Mouse (Mus musculus): ENCODE data around the gene Dnajc16.

The Dnajc16 gene

GRCm38 (mm10) chr4:141790524-141790990 lies at the start of gene Dnajc16:
Gene Dnajc16 (minus strand): TSS chr4:141790931.
- peak; percentile 99 for DNase-seq

- DNase-seq = no peak
These were observed 43.9 kb upstream of the Dnajc16 start for GRCm38 (mm10) chr4:141834536-141835095.

DNA sequence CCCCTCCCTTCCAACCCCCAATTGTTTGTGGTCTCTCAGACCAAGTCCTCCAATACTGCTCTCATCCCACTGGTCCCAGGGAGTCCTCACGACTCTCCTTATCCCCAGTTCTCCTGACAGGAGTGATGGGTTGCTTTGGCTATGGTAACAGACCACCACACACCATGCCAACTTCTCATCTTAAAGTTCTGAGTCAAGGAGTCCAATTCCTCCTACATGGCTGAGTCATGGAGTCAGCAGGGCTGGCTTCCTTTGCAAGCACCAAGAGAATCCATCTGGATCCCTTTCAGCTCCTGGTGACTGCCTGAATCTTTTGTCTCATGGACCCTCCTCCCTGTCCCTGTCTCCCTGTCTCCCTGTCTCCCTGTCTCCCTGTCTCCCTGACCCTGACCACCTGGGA lies 43.2 kb upstream of the Dnajc16 start:
- no peak for DNase-seq

GRCm38 (mm10) chr4:141831361-141831760 lies 40.6 kb upstream of the Dnajc16 start:
- DNase-seq = no peak

DNA sequence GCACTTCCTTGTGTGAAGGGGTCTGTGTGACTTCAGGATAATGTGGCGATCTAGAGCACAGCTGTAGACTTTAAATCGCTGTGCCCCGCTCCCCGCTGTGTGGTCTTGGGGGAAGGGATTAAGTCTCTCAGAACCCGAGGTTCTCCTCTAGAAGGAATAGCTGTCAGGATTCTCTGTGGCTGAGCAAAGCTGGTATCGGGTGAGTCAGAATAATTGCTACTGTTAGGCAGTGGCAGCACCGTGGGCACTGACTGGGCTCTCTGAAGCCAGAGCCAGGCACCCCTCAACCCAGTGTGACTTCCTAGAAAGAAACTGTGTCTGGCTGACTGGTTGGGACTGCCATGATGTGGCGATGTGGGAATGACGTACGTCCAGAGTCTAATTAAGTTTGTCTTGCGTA lies 39.6 kb upstream of the Dnajc16 start:
- no peak for DNase-seq

GRCm38 (mm10) chr4:141828177-141828576 lies 37.4 kb upstream of the Dnajc16 start:
- DNase-seq = no peak

- no peak for DNase-seq
These were observed 36.7 kb upstream of the Dnajc16 start for GRCm38 (mm10) chr4:141827401-141827800.

- DNase-seq = no peak
These were observed 35.3 kb upstream of the Dnajc16 start, which contains the start of gene Cela2a for GRCm38 (mm10) chr4:141826060-141826459. Gene Cela2a (minus strand): TSS chr4:141826160.

DNA sequence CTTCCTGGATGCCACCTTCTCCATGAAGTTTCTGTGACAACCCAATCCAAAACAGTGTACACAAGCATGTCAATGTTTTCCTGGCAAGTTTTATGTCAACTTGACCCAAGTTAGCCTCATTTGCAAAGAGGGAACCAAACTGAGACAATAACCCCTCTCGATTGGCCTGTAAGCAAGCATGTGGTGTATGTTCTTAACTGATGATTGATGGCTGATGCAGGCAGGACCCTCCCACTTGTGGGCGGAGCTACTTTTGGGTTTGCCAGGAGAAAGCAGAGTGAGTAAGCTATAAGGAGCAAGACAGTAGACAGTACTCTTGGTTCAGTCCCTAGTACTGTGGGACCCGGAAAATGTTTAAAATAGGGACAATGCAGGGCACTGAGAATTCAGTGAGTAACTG lies 32.2 kb upstream of the Dnajc16 start:
- no peak for DNase-seq

DNA sequence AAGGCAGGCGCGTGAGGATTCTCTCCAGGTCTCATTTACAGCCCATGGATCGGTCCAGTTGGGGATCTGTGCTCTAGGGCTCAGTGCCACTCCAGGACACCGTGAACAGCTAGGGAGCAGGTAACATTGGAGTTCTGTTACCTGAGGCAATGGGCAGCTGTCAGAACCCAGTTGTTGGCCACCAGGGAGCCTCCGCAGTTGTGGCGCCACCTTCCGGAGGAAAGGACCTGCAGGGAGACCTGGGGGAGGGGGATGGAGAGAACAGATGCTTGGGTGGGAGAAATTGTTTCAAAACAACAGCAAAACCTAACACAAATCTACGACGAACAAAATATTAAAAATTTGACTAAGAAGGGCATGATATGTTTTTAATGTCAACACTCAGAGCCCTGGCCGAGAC lies 31.4 kb upstream of the Dnajc16 start:
- DNase-seq = peak; percentile 10

GRCm38 (mm10) chr4:141821178-141821577 lies 30.4 kb upstream of the Dnajc16 start:
- DNase-seq = no peak

DNA sequence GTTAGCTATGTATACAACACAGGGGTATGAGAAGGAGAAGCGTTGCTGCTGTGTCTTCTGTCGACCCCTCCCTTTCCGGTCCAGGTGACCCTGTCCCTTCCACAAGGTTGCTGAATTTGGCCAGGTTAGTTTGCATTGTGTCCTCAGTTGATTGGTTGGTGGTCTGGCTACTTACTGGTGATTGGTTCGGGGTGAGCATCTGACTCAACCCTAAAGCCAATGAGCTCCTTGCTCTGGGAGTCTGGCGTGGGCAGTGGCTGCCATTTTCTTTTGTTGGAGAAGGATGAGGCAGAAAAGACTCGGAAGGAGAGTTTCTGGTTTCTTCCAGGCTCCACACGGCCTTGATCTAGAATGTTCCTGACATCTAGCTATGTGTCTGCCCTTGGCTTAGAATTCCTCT lies 28.6 kb upstream of the Dnajc16 start:
- DNase-seq = no peak

DNA sequence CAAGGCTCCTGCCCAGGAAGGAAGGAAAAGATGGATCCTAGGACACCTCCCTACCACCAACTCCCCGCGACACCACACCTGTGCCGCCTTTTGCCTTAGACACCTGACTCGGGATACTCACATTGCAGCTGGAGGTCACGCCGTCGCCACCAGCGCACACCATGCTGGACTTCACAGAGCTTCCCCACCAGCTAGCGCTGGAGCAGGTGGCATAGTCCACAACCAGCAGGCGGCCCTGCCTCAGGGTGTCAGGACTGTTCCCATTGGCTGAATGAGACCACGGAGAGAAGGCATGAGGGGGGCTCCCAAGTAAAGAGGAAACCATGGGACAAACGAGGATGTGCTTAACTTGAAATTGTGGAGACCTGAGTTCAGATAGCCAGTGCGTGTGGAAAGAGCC lies 28.1 kb upstream of the Dnajc16 start:
- no peak for DNase-seq

- no peak for DNase-seq
These were observed 27.0 kb upstream of the Dnajc16 start for GRCm38 (mm10) chr4:141817706-141818105.

GRCm38 (mm10) chr4:141816776-141817655 lies 26.3 kb upstream of the Dnajc16 start:
- no peak for DNase-seq

GRCm38 (mm10) chr4:141816267-141816666 lies 25.5 kb upstream of the Dnajc16 start:
- DNase-seq = no peak

DNA sequence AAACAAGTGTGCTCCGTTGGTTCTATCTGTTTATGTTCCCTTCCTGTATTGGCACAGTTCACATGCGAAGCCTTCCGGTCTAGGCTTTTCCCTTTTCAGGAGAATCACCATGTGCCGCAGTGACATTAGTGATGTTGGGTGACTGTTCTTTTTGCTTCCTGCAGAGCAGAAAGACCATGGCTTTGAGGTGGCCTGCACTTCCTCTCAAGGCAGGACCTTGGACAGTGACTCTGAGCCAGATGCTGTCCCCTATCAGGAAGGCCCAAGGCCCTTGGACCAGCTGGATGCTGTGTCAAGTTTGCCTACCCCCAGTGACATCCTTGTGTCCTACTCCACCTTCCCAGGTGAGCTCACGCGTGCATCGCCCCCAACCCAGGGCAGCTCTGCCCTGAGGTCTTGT lies 20.6 kb upstream of the Dnajc16 start:
- no peak for DNase-seq

- DNase-seq = no peak
These were observed 20.2 kb upstream of the Dnajc16 start for GRCm38 (mm10) chr4:141810975-141811374.

DNA sequence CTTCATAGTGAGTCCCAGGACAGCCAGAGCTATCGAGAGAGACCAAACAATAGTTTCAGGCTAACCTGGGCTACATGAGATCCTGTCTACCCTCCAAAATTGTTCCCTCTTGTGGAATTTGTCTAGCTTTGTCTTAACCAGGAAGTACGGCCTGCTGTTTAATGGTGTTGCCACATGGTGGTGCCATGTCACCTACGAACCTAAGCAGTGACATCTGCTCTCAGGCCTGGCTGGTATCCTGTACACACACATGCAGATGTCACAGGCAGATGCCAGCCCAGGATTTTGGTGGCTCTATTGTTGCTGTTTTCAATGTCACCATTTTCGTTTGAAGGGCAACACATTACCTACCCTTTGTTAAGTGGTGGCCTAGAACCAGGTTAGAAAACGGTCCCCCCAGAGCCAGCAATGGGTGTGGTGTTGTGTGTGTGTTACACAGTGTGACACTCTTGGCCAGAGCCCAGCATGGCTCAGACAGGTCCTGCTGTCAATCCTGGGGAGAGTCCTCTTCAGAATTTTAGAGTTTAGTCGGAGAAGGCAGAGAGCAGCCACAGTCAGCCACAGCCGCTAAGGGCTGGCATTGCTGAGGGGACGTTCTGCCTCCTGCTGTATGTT lies 19.2 kb upstream of the Dnajc16 start:
- DNase-seq = peak; percentile 68

DNA sequence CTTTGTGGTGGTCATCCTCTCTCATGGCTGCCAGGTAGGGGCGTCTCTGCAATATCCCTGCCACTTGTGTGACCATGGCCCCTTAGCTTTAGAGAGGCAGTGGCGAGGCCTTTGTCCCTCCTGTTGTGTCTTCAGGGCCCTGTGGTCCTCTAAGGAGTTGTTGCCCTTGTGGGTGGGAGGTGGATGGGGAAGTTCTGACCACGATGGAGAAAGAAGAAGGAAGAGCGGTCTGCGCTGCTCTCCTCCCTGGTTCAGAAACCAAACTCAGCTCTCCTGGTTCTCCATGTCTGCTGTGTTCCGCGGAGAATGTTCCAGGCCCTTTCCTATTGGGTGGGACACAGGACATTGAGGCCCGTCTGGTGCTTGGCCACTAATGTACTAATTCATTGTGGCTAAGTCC lies 15.2 kb upstream of the Dnajc16 start:
- DNase-seq = no peak

DNA sequence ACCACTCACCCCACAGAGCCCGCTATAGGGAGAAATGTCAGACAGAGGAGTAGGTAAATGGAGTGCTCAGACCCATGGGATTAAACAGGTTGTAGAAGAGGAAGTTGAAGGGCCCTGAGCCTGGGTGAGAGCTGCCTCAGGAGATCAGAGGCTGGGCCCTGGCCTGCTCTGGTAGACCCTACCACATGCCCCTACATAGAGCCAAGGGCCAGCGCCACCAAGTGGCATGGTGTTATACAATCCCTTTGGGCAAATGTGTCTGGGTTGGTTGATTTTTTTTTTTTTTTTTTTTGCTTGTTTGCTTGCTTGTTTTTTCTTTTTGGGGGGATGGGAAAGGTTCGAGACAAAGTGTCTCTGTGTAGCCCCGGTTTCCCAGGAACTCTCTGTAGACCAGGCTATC lies 13.4 kb upstream of the Dnajc16 start:
- no peak for DNase-seq

GRCm38 (mm10) chr4:141797545-141797944 lies 6.8 kb upstream of the Dnajc16 start:
- DNase-seq = no peak

DNA sequence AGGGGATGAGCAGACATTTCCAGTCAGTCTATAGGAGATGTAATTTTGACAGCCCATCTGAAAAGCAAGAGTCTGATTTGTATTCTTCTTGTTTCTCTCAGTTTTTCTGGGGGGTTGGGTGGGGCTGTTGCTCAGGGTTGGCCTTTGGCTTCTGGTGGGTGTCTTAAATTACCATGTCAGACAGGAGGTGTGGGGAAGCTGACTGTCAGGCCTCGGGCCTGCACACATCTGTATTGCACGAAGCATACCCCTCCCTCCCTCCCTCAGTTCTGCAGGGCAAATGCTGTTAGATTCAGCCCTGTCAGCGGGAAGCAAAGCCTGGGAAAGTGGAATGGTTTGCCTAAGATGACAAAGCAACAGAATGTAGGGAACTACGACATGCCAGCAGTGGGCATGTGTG lies 6.2 kb upstream of the Dnajc16 start:
- no peak for DNase-seq

- no peak for DNase-seq
These were observed 5.6 kb upstream of the Dnajc16 start for GRCm38 (mm10) chr4:141796356-141796755.

All from embryo, embryonic 11 days (tissue).